Mouse (Mus musculus) embryonic facial prominence, embryonic 14.5 days (tissue): ENCODE results near the gene Hao1. TPM values are rescaled to one million over a fixed set of nuclear protein-coding genes. Genes with fewer than 3 reads are reported as not detected.
A peak's percentile ranks its signal among the peaks of the same experiment; 100 is the strongest.

Experiments used
- ATAC-seq: fragments of 200-750 bp; cut with Nextera tagmentation; 2 replicates; pipeline ENCODE4 v1.8.0; 2017; ENCODE audit warnings: low read depth, moderate number of reproducible peaks, moderate TSS enrichment
- DNase-seq: peaks from one replicate; pipeline ENCODE4 v3.0.0-alpha.2; 2015; ENCODE audit warnings: low spot score
- H3K27ac ChIP-seq: fragments of 300-500 bp; sonication (generic); replicated peaks from 2 replicates; pipeline ENCODE4 v1.5.1; 2014; ENCODE audit warnings: low read depth, mild to moderate bottlenecking, low read length, moderate library complexity
- H3K27me3 ChIP-seq: fragments of 300-500 bp; sonication (generic); replicated peaks from 2 replicates; pipeline ENCODE4 v1.6.1; 2014; ENCODE audit warnings: low read length; ENCODE audit not compliant: control insufficient read depth, insufficient read depth
- H3K36me3 ChIP-seq: fragments of 300-500 bp; sonication (generic); 2 replicates; pipeline ENCODE4 v1.6.1; 2014; ENCODE audit warnings: low read length, mixed read lengths; ENCODE audit not compliant: control insufficient read depth, insufficient read depth
- H3K4me1 ChIP-seq: fragments of 300-500 bp; sonication (generic); 2 replicates; pipeline ENCODE4 v1.6.1; 2014; ENCODE audit warnings: antibody characterized with exemption, low read length; ENCODE audit not compliant: control insufficient read depth, insufficient read depth
- H3K4me2 ChIP-seq: fragments of 300-500 bp; sonication (generic); 2 replicates; pipeline ENCODE4 v1.6.1; 2014; ENCODE audit warnings: low read depth, mild to moderate bottlenecking, low read length, moderate library complexity, mixed read lengths
- H3K4me3 ChIP-seq: fragments of 300-500 bp; sonication (generic); 2 replicates; pipeline ENCODE4 v1.5.1; 2014; ENCODE audit warnings: low read depth, mild to moderate bottlenecking, low read length
- H3K9ac ChIP-seq: fragments of 300-500 bp; sonication (generic); 2 replicates; pipeline ENCODE4 v1.6.1; 2014; ENCODE audit warnings: low read depth, mild to moderate bottlenecking, low read length, moderate library complexity, mixed read lengths
- H3K9me3 ChIP-seq: fragments of 300-500 bp; sonication (generic); 2 replicates; pipeline ENCODE4 v1.6.1; 2016; ENCODE audit warnings: low read length; ENCODE audit not compliant: control insufficient read depth
- WGBS: fragments of 180-500 bp; shearing (Covaris S2); extraction: QIAGEN DNeasy Blood & Tissue Kit; methylation state at CpG from one replicate; pipeline ENCODE4 v1.1.7; 2014; 5-methylcytosine and 5-hydroxymethylcytosine counted together
- polyA plus RNA-seq: library from polyadenylated mRNA; unstranded; fragments of >200 nt; fragmentation: Nextera tagmentation; extraction: Ambion mirVana; gene quantifications from 2 replicates; pipeline ENCODE4 v1.2.1, GENCODE M21; 2014

The Hao1 gene
- 0.09 TPM in 1 of 2 replicates, not detected in the other for polyA plus RNA-seq

DNA sequence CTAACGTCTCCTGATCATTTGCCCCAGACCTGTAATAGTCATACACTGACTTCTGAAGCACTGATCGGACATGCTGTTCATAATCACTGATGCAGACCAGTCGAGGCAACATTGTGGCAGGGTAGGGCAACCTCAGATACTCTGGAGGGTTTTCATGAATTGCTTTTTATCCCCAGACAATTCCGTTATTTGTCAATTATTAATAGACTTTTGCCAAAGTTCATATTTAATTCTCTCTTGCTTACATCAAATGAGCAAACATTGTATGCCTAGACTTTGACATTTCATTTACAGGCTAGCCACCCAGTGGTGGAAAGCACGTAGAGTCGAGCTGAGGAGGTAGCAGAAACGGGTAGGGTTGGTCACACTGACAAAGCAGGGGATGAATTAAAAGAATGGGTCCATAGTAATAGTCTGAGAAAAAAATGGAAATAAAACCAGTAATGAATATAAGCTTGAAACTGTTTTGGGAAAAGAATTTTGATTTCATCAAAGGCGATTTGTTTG lies at the start of gene Hao1:
TSS of gene Hao1 (minus strand) at position 148 of the 507 bp plus-strand sequence.
- DNase-seq: no peak
- no peak within 1 kb of the TSS for H3K4me3 ChIP-seq
- WGBS: 83% methylated on average over 8 of the region's 8 CpGs
- no peak within 1 kb of the TSS for H3K4me2 ChIP-seq
- no peaks in the 10 kb centered on the region for H3K36me3 ChIP-seq
- no peak for ATAC-seq
- H3K27me3 ChIP-seq: no peaks in the 10 kb centered on the region
- H3K9me3 ChIP-seq: no peaks in the 10 kb centered on the region
- H3K9ac ChIP-seq: no peak within 1 kb of the TSS
- H3K27ac ChIP-seq: no peak within 1 kb of the TSS
- H3K4me1 ChIP-seq: no peaks in the 10 kb centered on the region

DNA sequence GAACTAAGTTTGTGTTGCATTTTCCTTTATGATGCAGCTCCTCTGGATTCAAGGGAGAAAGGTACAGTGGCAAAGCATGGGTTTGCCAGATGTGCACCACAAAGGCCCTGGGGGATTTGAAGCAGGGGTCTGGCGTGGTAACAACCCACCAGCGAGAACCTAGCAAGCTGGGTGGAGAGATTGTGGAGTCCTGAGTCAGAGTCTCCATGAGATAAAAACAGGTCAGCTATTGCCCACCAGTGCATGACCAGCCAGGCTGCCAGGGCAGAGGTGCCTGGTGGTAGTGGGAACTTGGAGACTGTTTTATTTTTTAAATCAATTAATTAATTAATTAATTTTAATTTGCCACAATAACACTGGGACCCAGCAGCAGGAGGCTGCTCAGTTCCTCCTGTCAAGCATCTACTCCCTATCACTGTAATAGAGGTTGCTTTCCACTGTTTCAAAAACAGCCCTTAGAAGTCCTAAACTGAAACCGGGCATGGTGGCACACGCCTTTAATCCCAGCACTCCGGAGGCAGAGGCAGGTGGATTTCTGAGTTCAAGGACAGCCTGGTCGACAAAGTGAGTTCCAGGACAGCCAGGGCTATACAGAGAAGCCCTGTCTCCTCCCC lies 37.0 kb upstream of the Hao1 start:
- H3K36me3 ChIP-seq: no peaks in the 10 kb centered on the region
- H3K9me3 ChIP-seq: no peaks in the 10 kb centered on the region
- H3K27me3 ChIP-seq: no peaks in the 10 kb centered on the region
- ATAC-seq: no peak
- no peaks in the 10 kb centered on the region for H3K4me1 ChIP-seq
- no peak overlapping the region for H3K27ac ChIP-seq
- DNase-seq: no peak
- no peak overlapping the region for H3K4me2 ChIP-seq
- 88% methylated on average over 6 of the region's 6 CpGs for WGBS
- H3K4me3 ChIP-seq: no peak overlapping the region
- no peak overlapping the region for H3K9ac ChIP-seq

DNA sequence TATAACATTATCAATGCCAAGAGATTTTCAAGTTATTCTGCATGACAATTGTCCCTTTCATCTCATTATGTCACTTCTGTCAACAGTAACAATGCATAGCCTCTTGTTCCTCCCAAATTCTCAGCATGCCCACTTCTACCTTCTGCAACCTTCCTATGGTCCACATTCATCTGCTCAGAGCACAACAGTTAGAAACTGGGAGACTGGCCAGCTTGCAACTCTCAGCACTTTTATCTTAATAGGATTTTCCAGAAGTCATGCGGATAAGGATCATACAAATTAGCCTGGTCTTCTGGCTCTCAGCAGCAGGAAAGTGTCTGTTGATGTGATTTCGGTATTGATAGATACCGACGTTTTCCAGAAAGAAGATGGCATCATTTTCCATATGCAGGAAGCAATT lies 31.1 kb upstream of the Hao1 start:
- Histone ChIP-seq H3K9ac (no peak overlapping the region), H3K9me3 (no peaks in the 10 kb centered on the region), H3K27me3 (no peaks in the 10 kb centered on the region), H3K4me1 (no peaks in the 10 kb centered on the region), H3K36me3 (no peaks in the 10 kb centered on the region), H3K27ac (no peak overlapping the region), H3K4me2 (no peak overlapping the region), H3K4me3 (no peak overlapping the region)
- DNase-seq (no peak), ATAC-seq (no peak)
- WGBS: 59% methylated on average over 4 of the region's 4 CpGs

DNA sequence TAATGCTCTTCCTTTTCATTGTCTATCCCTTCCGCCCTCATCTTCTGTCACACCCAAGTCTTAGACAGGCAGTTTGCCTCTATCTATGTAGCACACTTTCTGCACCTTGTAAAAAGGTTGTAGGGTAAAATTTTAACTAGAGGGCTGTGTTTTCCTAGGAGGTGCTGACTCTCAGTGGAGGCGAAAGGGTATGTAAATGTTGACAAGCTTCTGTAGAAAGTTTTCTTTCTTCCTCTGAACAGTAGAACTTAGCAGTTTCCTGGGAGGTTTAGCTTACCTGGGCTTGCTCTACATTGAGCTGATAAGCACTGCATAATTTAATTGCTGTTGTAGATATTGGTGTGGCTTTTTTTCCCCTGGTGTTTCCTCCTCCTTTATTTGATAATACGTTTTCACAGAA lies 5.3 kb upstream of the Hao1 start:
- no peaks in the 10 kb centered on the region for H3K36me3 ChIP-seq
- no peak for ATAC-seq
- 87% methylated on average over 3 of the region's 3 CpGs for WGBS

DNA sequence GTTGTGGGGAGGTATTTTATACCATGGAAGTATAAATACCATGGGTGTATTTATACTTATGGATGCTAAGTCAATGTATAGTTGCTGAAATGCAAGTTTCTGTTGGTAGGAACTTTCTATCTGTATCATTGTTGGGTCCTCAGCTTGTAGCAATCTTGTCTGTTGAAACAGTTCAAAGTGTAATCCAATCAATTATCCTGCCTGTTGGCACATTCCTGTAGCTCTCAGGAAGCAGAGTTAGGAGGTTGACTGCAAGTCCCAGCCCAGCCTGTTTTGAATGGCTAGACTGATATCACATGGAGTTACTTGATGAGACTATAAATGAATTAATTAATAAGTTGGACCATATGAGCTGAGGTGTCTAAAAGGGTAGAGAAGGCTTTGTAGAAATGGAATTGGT lies 1.8 kb downstream of the Hao1 start:
- H3K4me3 ChIP-seq: no peak overlapping the region
- DNase-seq (no peak), ATAC-seq (no peak)
- no peaks in the 10 kb centered on the region for H3K36me3 ChIP-seq
- no peak overlapping the region for H3K27ac ChIP-seq
- no peak overlapping the region for H3K9ac ChIP-seq
- no peaks in the 10 kb centered on the region for H3K27me3 ChIP-seq
- H3K4me2 ChIP-seq: no peak overlapping the region
- no peaks in the 10 kb centered on the region for H3K4me1 ChIP-seq
- no peaks in the 10 kb centered on the region for H3K9me3 ChIP-seq

More for the DNA sequence above, 5.3 kb upstream of the Hao1 start:
- DNase-seq: no peak
- no peak overlapping the region for H3K4me2 ChIP-seq
- no peaks in the 10 kb centered on the region for H3K27me3 ChIP-seq
- H3K9me3 ChIP-seq: no peaks in the 10 kb centered on the region; the same call in 1 of the 2 replicates
- H3K9ac ChIP-seq: no peak overlapping the region
- H3K4me3 ChIP-seq: no peak overlapping the region
- H3K27ac ChIP-seq: no peak overlapping the region
- no peaks in the 10 kb centered on the region for H3K4me1 ChIP-seq

DNA sequence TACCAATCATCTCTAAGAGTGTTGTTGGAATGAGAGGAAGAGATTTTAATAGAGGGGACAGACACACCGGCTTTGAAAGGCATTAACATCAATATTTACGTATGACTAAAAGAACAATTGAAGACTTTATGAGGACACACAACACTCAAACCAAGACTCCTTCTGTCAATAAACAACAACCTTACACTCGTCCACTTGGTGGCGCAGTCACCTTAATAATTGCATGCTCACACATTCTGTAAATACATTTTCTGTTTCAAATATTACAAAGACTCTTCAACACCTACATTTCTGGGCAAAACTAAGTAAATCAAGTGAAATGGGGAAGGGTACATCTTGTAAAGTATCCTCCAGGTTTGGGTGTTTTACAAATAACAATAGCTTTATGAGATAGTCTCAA lies 4.4 kb downstream of the Hao1 start:
- ATAC-seq (no peak), DNase-seq (peak; percentile 52)
- WGBS: 25% methylated on average over 4 of the region's 4 CpGs
- Histone ChIP-seq H3K36me3 (no peaks in the 10 kb centered on the region), H3K9ac (no peak overlapping the region), H3K9me3 (no peaks in the 10 kb centered on the region), H3K27ac (no peak overlapping the region), H3K27me3 (no peaks in the 10 kb centered on the region), H3K4me1 (no peaks in the 10 kb centered on the region), H3K4me2 (no peak overlapping the region), H3K4me3 (no peak overlapping the region)

DNA sequence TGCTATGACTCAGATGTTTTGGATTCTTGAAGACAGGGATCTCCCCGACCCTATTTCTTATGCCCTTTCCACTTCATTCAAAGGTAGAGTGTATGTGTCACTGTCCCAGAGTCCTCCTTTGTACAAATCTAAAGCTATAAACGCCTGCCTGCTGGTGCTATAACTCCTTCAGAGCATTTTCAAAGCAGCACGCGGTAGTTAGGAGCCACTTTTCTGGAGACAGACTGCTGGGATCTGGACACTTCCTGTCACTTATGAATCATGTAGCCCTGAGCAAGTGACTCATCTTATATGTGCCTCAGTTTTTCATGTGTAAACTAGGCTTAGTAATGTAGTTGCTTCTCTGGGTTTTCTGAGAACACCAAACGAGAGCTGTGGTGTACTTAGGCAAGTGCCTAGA lies 9.1 kb downstream of the Hao1 start:
- no peak for ATAC-seq
- no peak for DNase-seq
- H3K9ac ChIP-seq: no peak overlapping the region
- WGBS: 80% methylated on average over 5 of the region's 5 CpGs
- H3K27me3 ChIP-seq: no peaks in the 10 kb centered on the region
- no peak overlapping the region for H3K27ac ChIP-seq
- no peaks in the 10 kb centered on the region for H3K9me3 ChIP-seq
- H3K36me3 ChIP-seq: no peaks in the 10 kb centered on the region
- no peak overlapping the region for H3K4me2 ChIP-seq
- H3K4me3 ChIP-seq: no peak overlapping the region
- no peaks in the 10 kb centered on the region for H3K4me1 ChIP-seq

DNA sequence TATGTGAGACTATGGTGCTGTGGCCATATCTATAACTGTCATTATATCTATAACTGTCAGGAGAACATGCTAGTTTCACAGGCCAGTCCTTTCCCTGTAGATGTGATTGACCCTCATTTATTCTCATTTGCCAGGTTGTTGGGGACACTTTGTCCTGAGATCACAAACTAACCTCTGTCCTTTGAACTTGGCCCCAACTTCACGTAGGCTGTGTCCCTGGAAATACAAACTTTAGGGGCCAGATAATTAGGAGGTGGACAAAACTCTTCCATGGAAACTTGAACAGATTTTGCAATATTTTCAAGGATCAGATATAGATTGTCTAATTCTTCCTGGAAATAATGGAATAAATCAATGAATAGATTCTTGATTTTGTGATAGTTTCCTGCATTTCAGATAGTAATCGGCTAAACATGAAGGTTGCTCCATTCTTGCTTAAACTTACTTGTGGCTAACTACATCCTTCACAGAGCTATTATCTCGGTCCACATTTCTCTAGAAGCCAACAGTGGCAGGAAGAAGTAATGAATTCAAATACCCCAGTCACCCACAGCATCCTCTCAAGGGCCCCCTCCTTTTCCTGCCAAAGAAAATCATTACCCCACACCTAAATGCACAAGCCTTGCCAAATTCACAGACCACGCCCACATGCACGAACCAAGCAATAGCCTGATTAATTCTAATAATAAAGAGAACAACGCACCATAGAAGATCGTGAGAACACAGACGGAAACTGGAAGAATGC lies 9.7 kb downstream of the Hao1 start:
- Histone ChIP-seq H3K9ac (no peak overlapping the region), H3K9me3 (no peaks in the 10 kb centered on the region), H3K27me3 (no peaks in the 10 kb centered on the region), H3K4me2 (no peak overlapping the region), H3K36me3 (no peaks in the 10 kb centered on the region), H3K27ac (no peak overlapping the region), H3K4me1 (no peaks in the 10 kb centered on the region), H3K4me3 (no peak overlapping the region)
- ATAC-seq: no peak
- 79% methylated on average over 8 of the region's 8 CpGs for WGBS
- DNase-seq: no peak

DNA sequence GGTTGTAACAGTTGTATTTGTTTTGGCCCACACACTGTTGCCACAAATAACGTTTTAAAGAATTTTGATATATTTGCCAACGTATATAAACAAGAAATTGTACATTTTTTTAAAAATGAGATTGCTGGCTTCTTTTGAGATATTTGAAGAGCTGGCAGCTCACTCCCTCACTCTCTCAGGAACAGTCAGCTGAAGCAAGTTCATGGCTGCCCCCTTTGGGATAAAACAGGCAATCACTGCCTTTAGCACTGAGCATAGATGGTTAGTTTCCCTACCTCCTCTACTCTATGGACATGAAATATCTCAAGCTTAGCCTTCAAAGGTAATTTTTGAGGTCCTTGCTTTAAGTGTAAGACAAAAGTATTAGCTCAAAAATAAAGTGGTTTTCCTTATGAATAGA lies 10.7 kb downstream of the Hao1 start:
- 47% methylated on average over 2 of the region's 2 CpGs for WGBS
- H3K4me2 ChIP-seq: no peak overlapping the region
- peak; percentile 32 for DNase-seq

More for the DNA sequence above, 10.7 kb downstream of the Hao1 start:
- no peaks in the 10 kb centered on the region for H3K36me3 ChIP-seq
- no peak overlapping the region for H3K9ac ChIP-seq
- H3K4me1 ChIP-seq: no peaks in the 10 kb centered on the region
- no peaks in the 10 kb centered on the region for H3K9me3 ChIP-seq
- H3K27me3 ChIP-seq: no peaks in the 10 kb centered on the region
- no peak overlapping the region for H3K27ac ChIP-seq
- ATAC-seq: no peak
- H3K4me3 ChIP-seq: no peak overlapping the region
